Mouse (Mus musculus) left cerebral cortex, postnatal 14 days (tissue): ENCODE data around the gene Gpr137. TPM values are rescaled to one million over a fixed set of nuclear protein-coding genes. Genes with fewer than 3 reads are reported as not detected.

Source experiments
- DNase-seq, 2 experiments: peaks; one replicate each; pipeline ENCODE4 v3.0.0; 2021 to 2022; ENCODE audit warnings: low spot score in 2 of 2, mixed read lengths in 1 of 2
- intact Hi-C: fragments of 180-260 bp; cut with DNase I; formaldehyde crosslinking; loops from one replicate; pipeline ENCODE4 v1.15.1; 2025
- total RNA-seq, 2 experiments: library from RNA; stranded (reverse); gene quantifications; 2 replicates each; pipeline ENCODE4 v1.2.3; 2021

Gene Gpr137
- total RNA-seq, 2 experiments from 2014 or later = 91.5 to 92.3 TPM

GRCm38 (mm10) chr19:6949951-6950350 is 7.7 kb upstream of the Gpr137 start:
- intact Hi-C loops = no loop called here
- DNase-seq = no peak

GRCm38 (mm10) chr19:6949532-6949931 is 7.3 kb upstream of the Gpr137 start:
- intact Hi-C loops = no loop called here
- no peak for DNase-seq

- no peak for DNase-seq
- intact Hi-C loops = no loop called here
These were observed 5.9 kb upstream of the Gpr137 start for GRCm38 (mm10) chr19:6948186-6948585.

GRCm38 (mm10) chr19:6947742-6948141 is 5.5 kb upstream of the Gpr137 start:
- intact Hi-C loops = no loop called here
- DNase-seq = no peak

GRCm38 (mm10) chr19:6943709-6944108 is 1.4 kb upstream of the Gpr137 start:
- no peak for DNase-seq
- intact Hi-C loops = loop anchor here (5.0 kb wide), 1 partner anchor 34 kb away; the partner anchor contains the start of gene Plcb3

- no peak for DNase-seq
- intact Hi-C loops = loop anchor here (5.0 kb wide), 1 partner anchor 35 kb away; the partner anchor contains the start of gene Plcb3
These were observed 484 bp upstream of the Gpr137 start for GRCm38 (mm10) chr19:6942764-6943163.

- intact Hi-C loops = loop anchor here (5.0 kb wide), 1 partner anchor 36 kb away; the partner anchor contains the start of gene Plcb3
- DNase-seq = peak; percentile 90 to 96
These were observed 670 bp downstream of the Gpr137 start, which contains the start of gene Bad for GRCm38 (mm10) chr19:6941372-6942248. TSS of gene Bad (plus strand) at chr19:6941861.

- intact Hi-C loops = loop anchor here (5.0 kb wide), 1 partner anchor 37 kb away; the partner anchor contains the start of gene Plcb3
- DNase-seq = no peak
These were observed 1.6 kb downstream of the Gpr137 start for GRCm38 (mm10) chr19:6940396-6941351.

- intact Hi-C loops = loop anchor here (5.0 to 10.0 kb wide), 2 partner anchors 38 to 445 kb away; partner anchors contain the start of gene Plcb3
- no peak for DNase-seq
These were observed 2.9 kb downstream of the Gpr137 start for GRCm38 (mm10) chr19:6939106-6940002.

GRCm38 (mm10) chr19:6937541-6938465 is 4.5 kb downstream of the Gpr137 start:
- DNase-seq = no peak
- intact Hi-C loops = loop anchor here (10.0 kb wide), 1 partner anchor 443 kb away; no protein-coding TSS in a partner anchor

- DNase-seq = no peak
These were observed 6.0 kb downstream of the Gpr137 start for GRCm38 (mm10) chr19:6936299-6936698.

GRCm38 (mm10) chr19:6934195-6934977 is 7.9 kb downstream of the Gpr137 start, which contains the start of gene Kcnk4:
TSS of gene Kcnk4 (minus strand) at chr19:6934515.
- DNase-seq = no peak
- intact Hi-C loops = loop anchor here (5.0 to 10.0 kb wide), 2 partner anchors 83 to 440 kb away; partner anchors contain the start of gene Fermt3

More at GRCm38 (mm10) chr19:6936299-6936698, 6.0 kb downstream of the Gpr137 start:
- intact Hi-C loops = loop anchor here (10.0 kb wide), 1 partner anchor 441 kb away; no protein-coding TSS in a partner anchor

- DNase-seq = peak; percentile 56 to 63
- intact Hi-C loops = loop anchor here (5.0 to 10.0 kb wide), 2 partner anchors 84 to 439 kb away; partner anchors contain the start of gene Fermt3
These were observed 8.7 kb downstream of the Gpr137 start for GRCm38 (mm10) chr19:6933436-6934194.

GRCm38 (mm10) chr19:6933102-6933435 is 9.2 kb downstream of the Gpr137 start:
- intact Hi-C loops = loop anchor here (5.0 to 10.0 kb wide), 2 partner anchors 84 to 438 kb away; partner anchors contain the start of gene Fermt3

GRCm38 (mm10) chr19:6932018-6932417 is 10.3 kb downstream of the Gpr137 start:
- intact Hi-C loops = loop anchor here (5.0 to 10.0 kb wide), 2 partner anchors 85 to 437 kb away; partner anchors contain the start of gene Fermt3
- DNase-seq = no peak

More at GRCm38 (mm10) chr19:6933102-6933435, 9.2 kb downstream of the Gpr137 start:
- DNase-seq = no peak
